Mouse (Mus musculus): Measurements from ENCODE around the gene Cacna1f. TPM values are rescaled to one million over a fixed set of nuclear protein-coding genes. Genes with fewer than 3 reads are reported as not detected.

Gene Cacna1f
- total RNA-seq, 2 experiments from 2014 or later: 0.22 TPM; not detected in 1

- intact Hi-C loops (cut with DNase I): no loop called here
- no peak for DNase-seq
Measured at GRCm38 (mm10) chrX:7672739-7673138, 65.9 kb downstream of the Cacna1f start.

DNA sequence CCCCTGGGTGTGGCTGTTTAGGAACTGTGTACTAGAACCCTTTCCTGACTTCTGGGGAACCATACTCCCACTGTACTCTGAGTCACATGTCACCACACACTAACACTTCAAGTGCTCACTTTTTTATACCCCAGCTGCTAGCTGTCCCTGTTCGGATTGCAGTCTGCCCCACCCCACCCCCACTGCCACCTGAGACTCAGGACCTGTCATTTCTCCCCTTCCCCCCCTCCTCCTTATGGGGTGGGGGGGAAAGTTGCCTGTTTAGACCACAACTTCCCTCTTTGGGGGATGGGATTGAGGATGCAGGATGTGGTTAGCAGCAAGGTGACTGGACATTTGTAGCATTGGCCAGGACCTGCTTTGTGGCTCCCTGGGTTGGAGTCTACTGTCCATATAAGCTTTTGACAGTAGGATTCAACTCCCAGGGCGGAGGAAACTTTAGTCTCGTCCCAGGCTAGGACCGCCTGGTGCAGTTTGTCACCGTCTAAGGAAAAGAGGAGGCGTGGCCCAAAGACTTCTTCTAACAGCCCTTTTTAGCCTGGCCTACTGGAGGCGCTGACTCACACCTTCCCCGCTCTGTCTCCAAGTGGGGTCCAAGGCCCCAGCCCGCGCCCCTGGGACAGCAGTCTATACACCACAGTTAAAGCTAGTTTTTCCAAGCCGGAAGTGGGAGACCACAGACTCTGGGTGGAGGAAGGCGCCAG is 66.8 kb downstream of the Cacna1f start:
- intact Hi-C loops (cut with DNase I): no loop called here
- no peak for DNase-seq

GRCm38 (mm10) chrX:7674284-7675000 is 67.6 kb downstream of the Cacna1f start:
- DNase-seq: no peak
- intact Hi-C loops (cut with DNase I): no loop called here

GRCm38 (mm10) chrX:7675001-7675380 is 68.1 kb downstream of the Cacna1f start:
- intact Hi-C loops (cut with DNase I): no loop called here

GRCm38 (mm10) chrX:7678986-7679385 is 72.1 kb downstream of the Cacna1f start:
- intact Hi-C loops (cut with DNase I): no loop called here

More at GRCm38 (mm10) chrX:7675001-7675380, 68.1 kb downstream of the Cacna1f start:
- DNase-seq: no peak

DNA sequence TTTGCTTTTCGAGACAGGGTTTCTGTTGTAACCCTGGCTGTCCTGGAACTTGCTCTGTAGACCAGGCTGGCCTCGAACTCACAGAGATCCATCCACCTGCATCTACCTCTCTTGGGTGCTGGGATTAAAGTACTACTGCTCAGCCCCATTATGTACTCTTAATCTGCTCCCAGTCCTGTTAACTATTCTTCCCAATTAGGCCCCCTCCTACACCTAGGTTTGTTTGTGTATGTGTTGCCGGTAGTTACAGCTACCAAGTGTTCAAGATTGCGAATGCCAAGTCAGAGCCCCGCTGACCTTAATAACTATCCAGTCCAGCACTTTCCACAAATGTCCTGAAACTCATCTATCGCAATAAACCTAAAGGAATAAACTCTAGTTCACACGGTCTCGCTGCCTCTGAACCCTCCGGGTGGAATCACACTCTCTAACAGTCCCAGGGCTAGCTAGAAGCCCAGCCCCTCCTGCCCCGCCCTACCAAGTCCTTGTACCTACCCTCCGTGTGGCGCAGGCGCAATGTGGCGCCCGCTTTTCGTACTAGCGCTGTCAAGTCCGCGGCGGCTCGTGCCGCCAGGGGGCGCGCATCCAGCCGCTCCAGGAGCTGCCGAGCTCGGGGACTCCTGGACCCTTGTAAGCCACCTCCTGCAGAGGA is 72.6 kb downstream of the Cacna1f start:
- intact Hi-C loops (cut with DNase I): no loop called here
- DNase-seq: peak; percentile 89

More at GRCm38 (mm10) chrX:7678986-7679385, 72.1 kb downstream of the Cacna1f start:
- no peak for DNase-seq

- intact Hi-C loops (cut with DNase I): no loop called here
Measured at GRCm38 (mm10) chrX:7680057-7680412, 73.2 kb downstream of the Cacna1f start.

GRCm38 (mm10) chrX:7680864-7681263 is 74.0 kb downstream of the Cacna1f start, which contains the start of gene Magix:
Magix (minus strand) TSS chrX:7681251.
- no peak for DNase-seq
- intact Hi-C loops (cut with DNase I): no loop called here

More at GRCm38 (mm10) chrX:7680057-7680412, 73.2 kb downstream of the Cacna1f start:
- DNase-seq: no peak

Other genes starting within 250 kb of the Cacna1f start
- 10 to 100 TPM; 15.7 to 16.1 TPM for gene Usp27x, start 231.3 kb upstream of the Cacna1f start, total RNA-seq (2021)
- under 1 TPM in 1 of 2 experiments, not detected in 1; 0.26 TPM for gene Foxp3, start 33.4 kb upstream of the Cacna1f start, total RNA-seq (2021)
- gene Ppp1r3f, start 32.8 kb upstream of the Cacna1f start, total RNA-seq (2021): 10 to 100 TPM in 1 of 2 experiments, 1 to 10 TPM in 1; 9.2 to 10.0 TPM
- gene Ccdc22, start 1.6 kb upstream of the Cacna1f start, total RNA-seq (2021): 10 to 100 TPM; 24.8 to 26.3 TPM
- gene Syp, start 31.4 kb downstream of the Cacna1f start, total RNA-seq (2021): 100 to 1,000 TPM; 573 to 717 TPM
- 1 to 10 TPM; 1.4 to 1.9 TPM for gene Prickle3, start 50.2 kb downstream of the Cacna1f start, total RNA-seq (2021)
- gene Plp2, start 64.3 kb downstream of the Cacna1f start, total RNA-seq (2021): 10 to 100 TPM; 19.3 to 26.5 TPM
- under 1 TPM; 0.22 to 0.38 TPM for gene Magix, start 74.2 kb downstream of the Cacna1f start, total RNA-seq (2021)
- gene Gpkow, start 90.0 kb downstream of the Cacna1f start, total RNA-seq (2021): 10 to 100 TPM; 39.0 to 42.0 TPM
- 10 to 100 TPM; 32.0 to 34.9 TPM for gene Wdr45, start 107.2 kb downstream of the Cacna1f start, total RNA-seq (2021)
- under 1 TPM in 1 of 2 experiments, not detected in 1; 0.60 TPM for gene Gm45208, start 115.2 kb downstream of the Cacna1f start, total RNA-seq (2021)
- 10 to 100 TPM; 70.0 to 84.0 TPM for gene Praf2, start 121.4 kb downstream of the Cacna1f start, total RNA-seq (2021)
- 10 to 100 TPM; 56.2 to 65.4 TPM for gene Ccdc120, start 143.8 kb downstream of the Cacna1f start, total RNA-seq (2021)
- gene Tfe3, start 155.5 kb downstream of the Cacna1f start, total RNA-seq (2021): 10 to 100 TPM; 24.0 to 29.0 TPM
- gene Gripap1, start 182.7 kb downstream of the Cacna1f start, total RNA-seq (2021): 10 to 100 TPM; 79.8 to 81.2 TPM
- gene Kcnd1, start 215.2 kb downstream of the Cacna1f start, total RNA-seq (2021): 10 to 100 TPM; 10.9 to 12.9 TPM
- 10 to 100 TPM; 63.8 to 69.8 TPM for gene Otud5, start 234.3 kb downstream of the Cacna1f start, total RNA-seq (2021)

Measured in left cerebral cortex, postnatal 4 days (tissue).